Mouse (Mus musculus) lung, embryonic 14.5 days (tissue): ENCODE measurements around the gene Sypl2. TPM values are rescaled to one million over a fixed set of nuclear protein-coding genes. Genes with fewer than 3 reads are reported as not detected.
A peak's percentile ranks its signal among the peaks of the same experiment; 100 is the strongest.

Experiments used
- ATAC-seq: fragments of 200-750 bp; cut with Nextera tagmentation; 2 replicates; pipeline ENCODE4 v1.8.0; 2017; ENCODE audit warnings: mild to moderate bottlenecking, moderate TSS enrichment, moderate library complexity; ENCODE audit not compliant: insufficient read depth
- DNase-seq: peaks from one replicate; pipeline ENCODE4 v3.0.0-alpha.2; 2015
- H3K27ac ChIP-seq: fragments of 300-500 bp; sonication (generic); 2 replicates; pipeline ENCODE4 v1.5.1; 2014; ENCODE audit warnings: low read depth, mild to moderate bottlenecking, moderate library complexity
- H3K27me3 ChIP-seq: fragments of 300-500 bp; sonication (generic); 2 replicates; pipeline ENCODE4 v1.6.1; 2014; ENCODE audit warnings: low read length, control low read depth; ENCODE audit not compliant: insufficient read depth
- H3K36me3 ChIP-seq: fragments of 300-500 bp; sonication (generic); 2 replicates; pipeline ENCODE4 v1.6.1; 2014; ENCODE audit warnings: control low read depth; ENCODE audit not compliant: insufficient read depth
- H3K4me1 ChIP-seq: fragments of 300-500 bp; sonication (generic); 2 replicates; pipeline ENCODE4 v1.6.1; 2014; ENCODE audit warnings: antibody characterized with exemption, control low read depth; ENCODE audit not compliant: insufficient read depth
- H3K4me2 ChIP-seq: fragments of 300-500 bp; sonication (generic); 2 replicates; pipeline ENCODE4 v1.6.1; 2014; ENCODE audit warnings: mild to moderate bottlenecking
- H3K4me3 ChIP-seq: fragments of 300-500 bp; sonication (generic); 2 replicates; pipeline ENCODE4 v1.5.1; 2014; ENCODE audit warnings: low read depth, low read length
- H3K9ac ChIP-seq: fragments of 300-500 bp; sonication (generic); 2 replicates; pipeline ENCODE4 v1.6.1; 2014
- H3K9me3 ChIP-seq: fragments of 300-500 bp; sonication (generic); 2 replicates; pipeline ENCODE4 v1.6.1; 2016; ENCODE audit warnings: low read depth, low read length, control low read depth
- CTCF ChIP-seq: IDR thresholded peaks from 2 replicates; pipeline ENCODE4 v1.5.1; 2016; ENCODE audit warnings: antibody characterized with exemption, low read depth
- WGBS: fragments of 180-500 bp; shearing (Covaris S2); extraction: QIAGEN DNeasy Blood & Tissue Kit; methylation state at CpG from one replicate; pipeline ENCODE4 v1.1.7; 2014; 5-methylcytosine and 5-hydroxymethylcytosine counted together
- polyA plus RNA-seq: library from polyadenylated mRNA; unstranded; fragments of >200 nt; fragmentation: Nextera tagmentation; extraction: Ambion mirVana; gene quantifications from 2 replicates; pipeline ENCODE4 v1.2.1, GENCODE M21; 2014

Gene Sypl2
- polyA plus RNA-seq, 1 experiment from 2014 or later: 0.96 TPM

GRCm38 (mm10) chr3:108197066-108197497 is 29.4 kb downstream of the Sypl2 start:
- peak overlapping the region; percentile 43 for H3K4me2 ChIP-seq
- DNase-seq (peak; percentile 77), ATAC-seq (0 out of 2 replicates have a peak, but pooled peaks have one; percentile 7)
- 11% methylated on average over 14 of the region's 14 CpGs for WGBS
- H3K27me3 ChIP-seq: no peaks in the 10 kb centered on the region
- H3K36me3 ChIP-seq: peaks cover 3% of the 10 kb centered on the region; the same call in 1 of the 2 replicates
- peaks cover 5% of the 10 kb centered on the region for H3K4me1 ChIP-seq
- TF ChIP-seq CTCF: peak; percentile 40
- no peak overlapping the region for H3K4me3 ChIP-seq
- H3K9me3 ChIP-seq: no peaks in the 10 kb centered on the region
- no peak overlapping the region for H3K27ac ChIP-seq
- H3K9ac ChIP-seq: peak overlapping the region; percentile 13; the same call in 1 of the 2 replicates

GRCm38 (mm10) chr3:108195941-108196590 is 30.4 kb downstream of the Sypl2 start:
- no peak overlapping the region for H3K27ac ChIP-seq
- WGBS: 75% methylated on average over 7 of the region's 7 CpGs

DNA sequence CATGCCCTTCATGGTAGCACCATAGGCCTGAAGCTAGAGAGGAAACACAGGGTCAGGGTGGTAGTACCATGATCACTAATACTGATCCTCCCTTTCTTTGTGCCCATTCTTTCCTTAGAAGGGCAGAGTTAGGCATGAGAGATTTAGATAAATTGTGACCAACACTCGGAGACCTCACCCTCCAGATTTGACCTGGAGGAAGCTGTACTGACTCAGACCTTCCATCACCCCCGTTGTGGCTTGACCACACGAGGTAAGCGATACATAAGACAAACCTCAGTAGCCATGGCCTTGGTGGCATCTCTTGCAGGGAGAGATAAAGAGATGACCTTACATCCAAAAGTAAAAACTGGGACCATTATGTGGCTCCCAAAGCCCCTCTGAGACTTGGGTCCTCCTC is 31.2 kb downstream of the Sypl2 start:
- no peaks in the 10 kb centered on the region for H3K27me3 ChIP-seq
- H3K9ac ChIP-seq: no peak overlapping the region
- DNase-seq (no peak), ATAC-seq (no peak)
- no peak overlapping the region for H3K4me3 ChIP-seq
- 82% methylated on average over 4 of the region's 4 CpGs for WGBS
- H3K4me1 ChIP-seq: peaks cover 5% of the 10 kb centered on the region
- no peaks in the 10 kb centered on the region; the same call in 1 of the 2 replicates for H3K36me3 ChIP-seq
- no peak for TF ChIP-seq CTCF
- H3K4me2 ChIP-seq: no peak overlapping the region
- no peak overlapping the region for H3K27ac ChIP-seq
- H3K9me3 ChIP-seq: no peaks in the 10 kb centered on the region

More at GRCm38 (mm10) chr3:108195941-108196590, 30.4 kb downstream of the Sypl2 start:
- DNase-seq: no peak
- Histone ChIP-seq H3K4me2 (no peak overlapping the region), H3K36me3 (no peaks in the 10 kb centered on the region; the same call in 1 of the 2 replicates), H3K27me3 (no peaks in the 10 kb centered on the region), H3K4me3 (no peak overlapping the region), H3K4me1 (peaks cover 5% of the 10 kb centered on the region), H3K9me3 (no peaks in the 10 kb centered on the region), H3K9ac (no peak overlapping the region)
- ATAC-seq: no peak
- no peak for TF ChIP-seq CTCF

- WGBS: 52% methylated on average over 4 of the region's 4 CpGs
- Histone ChIP-seq H3K27ac (no peak overlapping the region), H3K36me3 (no peaks in the 10 kb centered on the region), H3K4me1 (peaks cover 5% of the 10 kb centered on the region), H3K27me3 (no peaks in the 10 kb centered on the region), H3K9me3 (no peaks in the 10 kb centered on the region), H3K4me3 (no peak overlapping the region), H3K9ac (no peak overlapping the region), H3K4me2 (no peak overlapping the region)
- TF ChIP-seq CTCF: no peak
- DNase-seq: no peak
- ATAC-seq: no peak
Measured at GRCm38 (mm10) chr3:108193686-108194085, 32.8 kb downstream of the Sypl2 start.

DNA sequence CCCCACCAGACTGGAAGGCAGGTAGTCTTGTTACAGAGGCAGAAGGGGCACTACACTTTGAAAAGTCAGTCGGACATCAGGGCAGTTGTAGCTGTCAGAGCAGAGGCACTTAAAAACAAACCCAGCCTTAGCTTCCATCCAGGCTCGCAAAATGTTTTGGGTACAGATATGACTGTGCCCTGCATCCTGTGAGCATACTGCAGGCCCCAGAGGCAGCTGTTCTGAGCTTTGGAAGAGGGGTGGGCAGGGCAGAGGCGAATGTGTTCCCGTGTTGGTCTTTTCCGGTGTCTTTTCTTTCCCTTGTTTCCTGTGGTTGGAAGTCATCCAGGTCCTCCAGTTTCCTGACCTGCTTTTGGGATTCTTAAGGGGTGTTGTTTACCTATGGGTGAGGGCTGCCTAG is 36.6 kb downstream of the Sypl2 start:
- no peaks in the 10 kb centered on the region for H3K36me3 ChIP-seq
- H3K4me2 ChIP-seq: peak overlapping the region; percentile 33; the same call in 1 of the 2 replicates
- no peak overlapping the region for H3K4me3 ChIP-seq
- peaks cover 18% of the 10 kb centered on the region for H3K27me3 ChIP-seq
- DNase-seq (no peak), ATAC-seq (no peak)
- WGBS: 18% methylated on average over 5 of the region's 5 CpGs
- H3K27ac ChIP-seq: no peak overlapping the region
- no peaks in the 10 kb centered on the region for H3K9me3 ChIP-seq
- H3K9ac ChIP-seq: no peak overlapping the region
- peaks cover 2% of the 10 kb centered on the region; the same call in 1 of the 2 replicates for H3K4me1 ChIP-seq
- TF ChIP-seq CTCF: no peak

- H3K27ac ChIP-seq: no peak overlapping the region
- H3K4me1 ChIP-seq: peaks cover 2% of the 10 kb centered on the region; the same call in 1 of the 2 replicates
- WGBS: 66% methylated on average over 9 of the region's 9 CpGs
- no peaks in the 10 kb centered on the region for H3K36me3 ChIP-seq
- TF ChIP-seq CTCF: no peak
- H3K4me3 ChIP-seq: no peak overlapping the region
- peaks cover 21% of the 10 kb centered on the region for H3K27me3 ChIP-seq
- H3K9me3 ChIP-seq: no peaks in the 10 kb centered on the region
- H3K9ac ChIP-seq: no peak overlapping the region
- H3K4me2 ChIP-seq: no peak overlapping the region
- DNase-seq (no peak), ATAC-seq (no peak)
Measured at GRCm38 (mm10) chr3:108188716-108189490, 37.5 kb downstream of the Sypl2 start.
